ENCODE assay signal across 9 mouse cellular contexts in genomic region chr11:53737573-53737946, GRCm38 (mm10). TPM values are rescaled to one million over a fixed set of nuclear protein-coding genes. Genes with fewer than 3 reads are reported as not detected.
DNase-seq lines count a peak whose midpoint lies in the region; ATAC-seq and TF ChIP-seq lines count a peak whose summit lies in the region.
"Had no signal": no experiment of that assay in that cellular context is flagged by ENCODE, and none has a peak within 500 bp of the region (broad histone marks: within the 10 kb centered on the region; RNA-seq: fewer than 3 reads in every experiment).

No protein-coding gene starts in this region.

- dilution Hi-C loops in CH12.LX (cut with MboI; ENCODE audit: extremely low pct_ligation_motif_present, extremely low pct_unique_long_range_greater_than_20kb, low sequenced_read_pairs): no loop called here

- peak; percentile 78; the same call in 1 of the 2 replicates for ATAC-seq in heart, embryonic 12.5 days (ENCODE audit: insufficient number of reproducible peaks, low FRiP score)
- ATAC-seq in liver, embryonic 14.5 days (ENCODE audit: insufficient read depth): peak; percentile 52; the same call in 1 of the 2 replicates

- no peak overlapping the region for H3K4me2 ChIP-seq in CH12.LX (ENCODE audit: insufficient read depth, low read depth, poor library complexity, severe bottlenecking)
- no peak overlapping the region for H3K4me2 ChIP-seq in heart, embryonic 12.5 days
- H3K4me2 ChIP-seq in liver, embryonic 14.5 days (ENCODE audit: low read depth): no peak overlapping the region
- H3K4me2 ChIP-seq: heart, embryonic 13.5 days; stomach, embryonic 15.5 days had no signal

- peaks cover 8 to 35% of the 10 kb centered on the region in 2 experiments for H3K4me1 ChIP-seq in CH12.LX (ENCODE audit: control insufficient read depth in 1 of 2, insufficient read depth in 2 of 2)
- H3K4me1 ChIP-seq in heart, embryonic 12.5 days (replicated peaks): no peaks in the 10 kb centered on the region
- H3K4me1 ChIP-seq in liver, embryonic 14.5 days (replicated peaks; ENCODE audit: control insufficient read depth in 2 of 2, insufficient read depth in 2 of 2, low read length in 1 of 2): no peaks in the 10 kb centered on the region
- H3K4me1 ChIP-seq: stomach, embryonic 15.5 days had no signal

- no peak overlapping the region for H3K4me3 ChIP-seq in CH12.LX (replicated peaks in 1 of 3; ENCODE audit: low read depth in 2 of 3, low read length in 2 of 3, poor library complexity in 1 of 3)
- no peak overlapping the region for H3K4me3 ChIP-seq in heart, embryonic 12.5 days
- no peak overlapping the region for H3K4me3 ChIP-seq in liver, embryonic 14.5 days (ENCODE audit: insufficient read depth in 1 of 2, low read depth in 2 of 2, low read length in 2 of 2)
- H3K4me3 ChIP-seq: heart, embryonic 13.5 days; stomach, embryonic 15.5 days had no signal

- no peak overlapping the region for H3K9ac ChIP-seq in CH12.LX (ENCODE audit: insufficient read depth, low read depth)
- H3K9ac ChIP-seq in heart, embryonic 12.5 days: no peak overlapping the region
- no peak overlapping the region for H3K9ac ChIP-seq in liver, embryonic 14.5 days (replicated peaks)
- H3K9ac ChIP-seq: heart, embryonic 13.5 days; stomach, embryonic 15.5 days had no signal

- TF ChIP-seq RAD21 in CH12.LX (IDR thresholded peaks at IDR 0.05; ENCODE audit: low read depth, low read length): peak; percentile 64

- no peaks in the 10 kb centered on the region for H3K9me3 ChIP-seq in CH12.LX (replicated peaks; ENCODE audit: low read length)
- no peaks in the 10 kb centered on the region for H3K9me3 ChIP-seq in heart, embryonic 12.5 days (replicated peaks)
- no peaks in the 10 kb centered on the region for H3K9me3 ChIP-seq in liver, embryonic 14.5 days (ENCODE audit: control insufficient read depth, low read length)
- H3K9me3 ChIP-seq: heart, embryonic 13.5 days; stomach, embryonic 15.5 days had no signal

- peak; percentile 86 for DNase-seq in CH12.LX (ENCODE audit: extremely low read depth)
- peak; percentile 57 for DNase-seq in T-cell, adult 2 months (ENCODE audit: low spot score)
- peak; percentile 43 for DNase-seq in embryo, embryonic 10 days (ENCODE audit: low spot score)
- peak; percentile 79 for DNase-seq in kidney, postnatal 10 days
- DNase-seq in liver, embryonic 14.5 days (ENCODE audit: low read depth in 3 of 3, low spot score in 3 of 3): peak; percentile 37 to 53 (median 41)
- DNase-seq in ovary, postnatal 14 days (ENCODE audit: low spot score): peak; percentile 45

- TF ChIP-seq POLR2A in CH12.LX (IDR thresholded peaks at IDR 0.05; ENCODE audit: low read depth, low read length): no peak

- TF ChIP-seq EP300 in CH12.LX (IDR thresholded peaks at IDR 0.05; ENCODE audit: low read length): no peak
- TF ChIP-seq EP300 in liver, embryonic 14.5 days (IDR thresholded peaks at IDR 0.05; ENCODE audit: low read depth): no peak

- peak; percentile 80 to 96 for TF ChIP-seq CTCF in CH12.LX (conservative IDR thresholded peaks at IDR 0.05 in 1 of 2, IDR thresholded peaks at IDR 0.05 in 1 of 2; ENCODE audit: low read depth in 2 of 2, low read length in 2 of 2)
- peak; percentile 65 for TF ChIP-seq CTCF in liver, embryonic 14.5 days (IDR thresholded peaks at IDR 0.05; ENCODE audit: low read depth)

- 46% methylated on average over 6 of the region's 6 CpGs for WGBS in heart, embryonic 12.5 days
- 21% methylated on average over 6 of the region's 6 CpGs for WGBS in liver, embryonic 14.5 days (ENCODE audit: insufficient replicate concordance)

- H3K79me2 ChIP-seq in CH12.LX (replicated peaks; ENCODE audit: control insufficient read depth, extremely low read depth, insufficient read depth, poor library complexity, severe bottlenecking): no peaks in the 10 kb centered on the region

- H3K27me3 ChIP-seq in CH12.LX (replicated peaks): no peaks in the 10 kb centered on the region
- no peaks in the 10 kb centered on the region for H3K27me3 ChIP-seq in heart, embryonic 12.5 days (replicated peaks)
- no peaks in the 10 kb centered on the region for H3K27me3 ChIP-seq in liver, embryonic 14.5 days (ENCODE audit: control insufficient read depth, insufficient read depth, low read length)
- H3K27me3 ChIP-seq: heart, embryonic 13.5 days; stomach, embryonic 15.5 days had no signal

- in situ Hi-C loops in CH12.LX (cut with MboI; ENCODE audit: low pct_ligation_motif_present, low pct_unique_long_range_greater_than_20kb, low sequenced_read_pairs): loop anchor here (5.0 kb wide), 2 partner anchors 150 to 270 kb away; no protein-coding TSS in a partner anchor

- H3K27ac ChIP-seq in CH12.LX (ENCODE audit: insufficient read depth, low read depth): peak overlapping the region; percentile 66
- no peak overlapping the region for H3K27ac ChIP-seq in heart, embryonic 12.5 days (ENCODE audit: poor library complexity, severe bottlenecking)
- H3K27ac ChIP-seq in liver, embryonic 14.5 days: no peak overlapping the region
- H3K27ac ChIP-seq: heart, embryonic 13.5 days; stomach, embryonic 15.5 days had no signal

- no peaks in the 10 kb centered on the region for H3K36me3 ChIP-seq in CH12.LX (replicated peaks in 1 of 2; ENCODE audit: control insufficient read depth in 1 of 2, insufficient read depth in 1 of 2, low read length in 1 of 2)
- no peaks in the 10 kb centered on the region for H3K36me3 ChIP-seq in heart, embryonic 12.5 days
- no peaks in the 10 kb centered on the region for H3K36me3 ChIP-seq in liver, embryonic 14.5 days (replicated peaks; ENCODE audit: control insufficient read depth, insufficient read depth, low read depth)
- H3K36me3 ChIP-seq: heart, embryonic 13.5 days; stomach, embryonic 15.5 days had no signal

TF ChIP-seq in CH12.LX, 34 proteins besides CTCF, POLR2A, EP300 and RAD21:
- 0 out of 2 replicates have a peak, but pooled peaks have one; percentile 27 for TF ChIP-seq NELFE (IDR thresholded peaks at IDR 0.05; ENCODE audit: low read depth, low read length)
- 0 out of 2 replicates have a peak, but pooled peaks have one; percentile 63 for TF ChIP-seq MAZ (IDR thresholded peaks at IDR 0.05; ENCODE audit: low read depth, low read length)
- no peak for TF ChIP-seq ZKSCAN1 (IDR thresholded peaks at IDR 0.05; ENCODE audit: borderline replicate concordance, low read depth, low read length)
- TF ChIP-seq RCOR1 (conservative IDR thresholded peaks at IDR 0.05; ENCODE audit: low read depth, low read length): no peak
- TF ChIP-seq SMC3 (IDR thresholded peaks at IDR 0.05; ENCODE audit: low read depth, low read length): peak; percentile 75
- 0 out of 2 replicates have a peak, but pooled peaks have one; percentile 18 for TF ChIP-seq ELF1 (IDR thresholded peaks at IDR 0.05; ENCODE audit: low read depth, low read length)
- peak; percentile 68; the same call in 1 of the 2 replicates for TF ChIP-seq MYC (IDR thresholded peaks at IDR 0.05; ENCODE audit: low read depth, low read length)

RNA-seq across cellular contexts. Expression of gene Il5, which starts 17.0 kb away (rescaled TPM):
- total RNA-seq in CH12.LX (2012; rRNA removed) (not detected in 2 replicates), CH12.LX (2014; rRNA removed) (not detected in 2 replicates)
- polyA plus RNA-seq in CH12.LX (2012; ENCODE audit: insufficient read length, low read depth): not detected in 2 replicates
- polyA plus RNA-seq in heart, embryonic 12.5 days (2016; fragmentation: Nextera tagmentation; extraction: Ambion mirVana): not detected in 2 replicates
- not detected in 2 replicates for polyA plus RNA-seq in liver, embryonic 14.5 days (2012; rRNA removed)
- not detected in 2 replicates for polyA plus RNA-seq in liver, embryonic 14.5 days (2014; fragmentation: Nextera tagmentation; extraction: Ambion mirVana)
- polyA plus RNA-seq: heart, embryonic 13.5 days; stomach, embryonic 15.5 days had no signal

RNA-seq across cellular contexts. Expression of gene Rad50, which starts 30.4 kb away (rescaled TPM):
- total RNA-seq in CH12.LX (2012; rRNA removed) (45.3 and 48.2 TPM in 2 replicates), CH12.LX (2014; rRNA removed) (36.0 and 39.6 TPM in 2 replicates)
- 53.6 and 55.2 TPM in 2 replicates for polyA plus RNA-seq in CH12.LX (2012; ENCODE audit: insufficient read length, low read depth)
- polyA plus RNA-seq in heart, embryonic 12.5 days (2016; fragmentation: Nextera tagmentation; extraction: Ambion mirVana): 24.0 and 25.6 TPM in 2 replicates
- polyA plus RNA-seq in liver, embryonic 14.5 days (2012; rRNA removed): 3.1 and 5.1 TPM in 2 replicates
- polyA plus RNA-seq in liver, embryonic 14.5 days (2014; fragmentation: Nextera tagmentation; extraction: Ambion mirVana): 10.0 and 10.3 TPM in 2 replicates

RNA-seq across cellular contexts. Expression of gene Irf1, which starts 32.3 kb away (rescaled TPM):
- total RNA-seq in CH12.LX (2012; rRNA removed): 46.4 and 64.9 TPM in 2 replicates
- total RNA-seq in CH12.LX (2014; rRNA removed): 19.8 and 23.6 TPM in 2 replicates
- polyA plus RNA-seq in CH12.LX (2012; ENCODE audit: insufficient read length, low read depth): 17.8 and 18.2 TPM in 2 replicates
- polyA plus RNA-seq in heart, embryonic 12.5 days (2016; fragmentation: Nextera tagmentation; extraction: Ambion mirVana): 9.8 and 11.3 TPM in 2 replicates
- 5.0 and 8.1 TPM in 2 replicates for polyA plus RNA-seq in liver, embryonic 14.5 days (2012; rRNA removed)
- polyA plus RNA-seq in liver, embryonic 14.5 days (2014; fragmentation: Nextera tagmentation; extraction: Ambion mirVana): 5.4 and 9.1 TPM in 2 replicates

RNA-seq across cellular contexts. Expression of gene Gm17334, which starts 35.4 kb away (rescaled TPM):
- 0.71 and 0.72 TPM in 2 replicates for total RNA-seq in CH12.LX (2012; rRNA removed)
- not detected in 2 replicates for total RNA-seq in CH12.LX (2014; rRNA removed)
- 0.47 and 0.57 TPM in 2 replicates for polyA plus RNA-seq in CH12.LX (2012; ENCODE audit: insufficient read length, low read depth)
- polyA plus RNA-seq in heart, embryonic 12.5 days (2016; fragmentation: Nextera tagmentation; extraction: Ambion mirVana): 0.22 TPM in 1 of 2 replicates, not detected in the other
- not detected in 2 replicates for polyA plus RNA-seq in liver, embryonic 14.5 days (2012; rRNA removed)
- not detected in 2 replicates for polyA plus RNA-seq in liver, embryonic 14.5 days (2014; fragmentation: Nextera tagmentation; extraction: Ambion mirVana)
